Mouse (Mus musculus) MN1 (cell line): ENCODE data around the gene Cdh23.

ENCODE experiments used
- DNase-seq: peaks from one replicate; pipeline ENCODE4 v3.0.0-alpha.2; 2016; ENCODE audit warnings: low spot score

Cdh23 gene

GRCm38 (mm10) chr10:60363426-60363825 is 332.9 kb downstream of the Cdh23 start:
- no peak for DNase-seq

GRCm38 (mm10) chr10:60362310-60362628 is 334.0 kb downstream of the Cdh23 start:
- no peak for DNase-seq

GRCm38 (mm10) chr10:60361615-60362309 is 334.5 kb downstream of the Cdh23 start:
- no peak for DNase-seq

- DNase-seq, result no peak
Observed at GRCm38 (mm10) chr10:60358776-60359175, 337.5 kb downstream of the Cdh23 start.

GRCm38 (mm10) chr10:60357901-60358300 is 338.4 kb downstream of the Cdh23 start:
- no peak for DNase-seq

- no peak for DNase-seq
Observed at GRCm38 (mm10) chr10:60357441-60357840, 338.8 kb downstream of the Cdh23 start.

- DNase-seq, result no peak
Observed at GRCm38 (mm10) chr10:60354881-60355677, 341.2 kb downstream of the Cdh23 start.

GRCm38 (mm10) chr10:60354003-60354325 is 342.3 kb downstream of the Cdh23 start:
- no peak for DNase-seq

- DNase-seq, result no peak
Observed at GRCm38 (mm10) chr10:60353241-60354002, 342.9 kb downstream of the Cdh23 start.

GRCm38 (mm10) chr10:60351761-60352455 is 344.4 kb downstream of the Cdh23 start:
- DNase-seq, result peak; percentile 68

GRCm38 (mm10) chr10:60351248-60351647 is 345.0 kb downstream of the Cdh23 start:
- peak; percentile 21 for DNase-seq

GRCm38 (mm10) chr10:60350805-60351167 is 345.5 kb downstream of the Cdh23 start:
- DNase-seq, result peak; percentile 94

GRCm38 (mm10) chr10:60350077-60350804 is 346.0 kb downstream of the Cdh23 start:
- no peak for DNase-seq

- no peak for DNase-seq
Observed at GRCm38 (mm10) chr10:60349644-60350043, 346.6 kb downstream of the Cdh23 start.

GRCm38 (mm10) chr10:60349056-60349455 is 347.2 kb downstream of the Cdh23 start:
- DNase-seq, result no peak

GRCm38 (mm10) chr10:60347768-60348610 is 348.3 kb downstream of the Cdh23 start:
- DNase-seq, result no peak

GRCm38 (mm10) chr10:60346701-60347405 is 349.4 kb downstream of the Cdh23 start, which contains the start of gene Vsir:
Gene Vsir (plus strand): TSS chr10:60346851.
- DNase-seq, result peak; percentile 75

GRCm38 (mm10) chr10:60346056-60346455 is 350.2 kb downstream of the Cdh23 start:
- DNase-seq, result no peak

- no peak for DNase-seq
Observed at GRCm38 (mm10) chr10:60344111-60344510, 352.2 kb downstream of the Cdh23 start.

GRCm38 (mm10) chr10:60341528-60341927 is 354.8 kb downstream of the Cdh23 start:
- DNase-seq, result no peak
